Mouse (Mus musculus) cerebellum, adult 9-10 months (tissue): ENCODE measurements at regions not wholly inside any gene's neighbourhood (a gene's known extent, or its start where the extent isn't known, plus 50 kb on each side); places are given as distances from the start of the nearest gene placed in this dataset.

ENCODE experiments used
- DNase-seq: peaks from one replicate; pipeline ENCODE4 v3.0.0; 2022

GRCm38 (mm10) chr16:57823329-57823728 lies 68.8 kb upstream of the Col8a1 start:
- no peak for DNase-seq

GRCm38 (mm10) chr16:57845416-57845815 lies 90.9 kb upstream of the Col8a1 start:
- DNase-seq: no peak

GRCm38 (mm10) chr16:57846386-57846785 lies 91.8 kb upstream of the Col8a1 start:
- DNase-seq: no peak

- no peak for DNase-seq
Observed at GRCm38 (mm10) chr16:57851854-57852253, 97.3 kb upstream of the Col8a1 start.

- DNase-seq: no peak
Observed at GRCm38 (mm10) chr16:57852838-57853460, 98.4 kb upstream of the Col8a1 start.

GRCm38 (mm10) chr16:57853751-57854150 lies 99.2 kb upstream of the Col8a1 start:
- no peak for DNase-seq

- no peak for DNase-seq
Observed at GRCm38 (mm10) chr16:57857071-57857470, 102.5 kb upstream of the Col8a1 start.

- no peak for DNase-seq
Observed at GRCm38 (mm10) chr16:57858151-57858764, 103.7 kb upstream of the Col8a1 start.

GRCm38 (mm10) chr16:57858765-57859201 lies 104.2 kb upstream of the Col8a1 start:
- DNase-seq: no peak

GRCm38 (mm10) chr16:57863206-57863860 lies 108.8 kb upstream of the Col8a1 start:
- DNase-seq: no peak

- DNase-seq: no peak
Observed at GRCm38 (mm10) chr16:57876857-57877256, 122.3 kb upstream of the Col8a1 start.

- DNase-seq: no peak
Observed at GRCm38 (mm10) chr16:57881575-57882094, 127.1 kb upstream of the Col8a1 start.

GRCm38 (mm10) chr16:57888138-57888537 lies 133.6 kb upstream of the Col8a1 start:
- DNase-seq: no peak

GRCm38 (mm10) chr16:57888553-57888952 lies 134.0 kb upstream of the Col8a1 start:
- no peak for DNase-seq

- no peak for DNase-seq
Observed at GRCm38 (mm10) chr16:57890135-57890534, 135.6 kb upstream of the Col8a1 start.

- no peak for DNase-seq
Observed at GRCm38 (mm10) chr16:57893111-57893510, 138.6 kb upstream of the Col8a1 start.

GRCm38 (mm10) chr16:57893698-57894352 lies 139.3 kb upstream of the Col8a1 start:
- peak; percentile 6 for DNase-seq

GRCm38 (mm10) chr16:57901006-57901405 lies 146.5 kb upstream of the Col8a1 start:
- no peak for DNase-seq

- no peak for DNase-seq
Observed at GRCm38 (mm10) chr16:57902498-57902897, 148.0 kb upstream of the Col8a1 start.

GRCm38 (mm10) chr16:57912001-57912400 lies 157.5 kb upstream of the Col8a1 start:
- DNase-seq: no peak

- DNase-seq: no peak
Observed at GRCm38 (mm10) chr16:57914506-57914905, 160.0 kb upstream of the Col8a1 start.

- no peak for DNase-seq
Observed at GRCm38 (mm10) chr16:57915451-57915850, 160.9 kb upstream of the Col8a1 start.

- DNase-seq: no peak
Observed at GRCm38 (mm10) chr16:57923447-57924129, 169.1 kb upstream of the Col8a1 start.
